Mouse (Mus musculus) neural tube, embryonic 15.5 days (tissue): Measurements from ENCODE around the gene Ankfn1. TPM values are rescaled to one million over a fixed set of nuclear protein-coding genes. Genes with fewer than 3 reads are reported as not detected.

ENCODE experiments used
- ATAC-seq: fragments of 200-750 bp; cut with Nextera tagmentation; 2 replicates; pipeline ENCODE4 v1.8.0; 2017; ENCODE audit warnings: mild to moderate bottlenecking, moderate TSS enrichment, moderate library complexity; ENCODE audit not compliant: low FRiP score
- H3K27ac ChIP-seq: fragments of 300-500 bp; sonication (generic); replicated peaks from 2 replicates; pipeline ENCODE4 v1.5.1; 2015; ENCODE audit warnings: mild to moderate bottlenecking, inconsistent platforms
- H3K27me3 ChIP-seq: fragments of 300-500 bp; sonication (generic); replicated peaks from 2 replicates; pipeline ENCODE4 v1.6.1; 2015; ENCODE audit warnings: inconsistent platforms
- H3K36me3 ChIP-seq: fragments of 300-500 bp; sonication (generic); 2 replicates; pipeline ENCODE4 v1.6.1; 2015; ENCODE audit warnings: inconsistent platforms
- H3K4me1 ChIP-seq: fragments of 300-500 bp; sonication (generic); 2 replicates; pipeline ENCODE4 v1.6.1; 2015; ENCODE audit warnings: inconsistent platforms
- H3K4me2 ChIP-seq: fragments of 300-500 bp; sonication (generic); 2 replicates; pipeline ENCODE4 v1.6.1; 2015; ENCODE audit warnings: inconsistent platforms, mild to moderate bottlenecking, moderate library complexity
- H3K4me3 ChIP-seq: fragments of 300-500 bp; sonication (generic); replicated peaks from 2 replicates; pipeline ENCODE4 v1.5.1; 2015; ENCODE audit warnings: mild to moderate bottlenecking, inconsistent platforms
- H3K9ac ChIP-seq: fragments of 300-500 bp; sonication (generic); replicated peaks from 2 replicates; pipeline ENCODE4 v1.6.1; 2015; ENCODE audit warnings: mild to moderate bottlenecking, inconsistent platforms
- H3K9me3 ChIP-seq: fragments of 300-500 bp; sonication (generic); replicated peaks from 2 replicates; pipeline ENCODE4 v1.6.1; 2016; ENCODE audit warnings: inconsistent platforms
- WGBS: fragments of 180-500 bp; shearing (Covaris S2); methylation state at CpG from one replicate; pipeline ENCODE4 v1.1.7; 2015; ENCODE audit warnings: mixed read lengths; 5-methylcytosine and 5-hydroxymethylcytosine counted together
- polyA plus RNA-seq: library from polyadenylated mRNA; unstranded; fragments of >200 nt; fragmentation: Nextera tagmentation; extraction: Ambion mirVana; gene quantifications from 2 replicates; pipeline ENCODE4 v1.2.1, GENCODE M21; 2015

Ankfn1 gene
- polyA plus RNA-seq, 1 experiment from 2014 or later = 4.6 TPM

GRCm38 (mm10) chr11:89505046-89505445 lies 272.4 kb downstream of the Ankfn1 start:
- H3K36me3 ChIP-seq = no peaks in the 10 kb centered on the region
- no peak overlapping the region for H3K4me2 ChIP-seq
- no peaks in the 10 kb centered on the region for H3K9me3 ChIP-seq
- ATAC-seq = no peak
- no peak overlapping the region for H3K27ac ChIP-seq
- 0 out of 2 replicates have a peak, but pooled peaks cover 3% of the 10 kb centered on the region for H3K27me3 ChIP-seq
- H3K4me3 ChIP-seq = no peak overlapping the region
- no peak overlapping the region for H3K9ac ChIP-seq
- peaks cover 25% of the 10 kb centered on the region for H3K4me1 ChIP-seq
- WGBS = 83% methylated on average over 7 of the region's 7 CpGs

GRCm38 (mm10) chr11:89501796-89502195 lies 275.7 kb downstream of the Ankfn1 start:
- Histone ChIP-seq H3K36me3 (no peaks in the 10 kb centered on the region), H3K27ac (no peak overlapping the region), H3K9ac (no peak overlapping the region), H3K4me2 (no peak overlapping the region), H3K4me1 (peaks cover 9% of the 10 kb centered on the region), H3K9me3 (no peaks in the 10 kb centered on the region), H3K27me3 (0 out of 2 replicates have a peak, but pooled peaks cover 3% of the 10 kb centered on the region), H3K4me3 (no peak overlapping the region)
- WGBS = 26% methylated on average over 7 of the region's 7 CpGs
- no peak for ATAC-seq

GRCm38 (mm10) chr11:89500961-89501360 lies 276.5 kb downstream of the Ankfn1 start:
- WGBS = 86% methylated on average over 2 of the region's 2 CpGs
- H3K27me3 ChIP-seq = 0 out of 2 replicates have a peak, but pooled peaks cover 3% of the 10 kb centered on the region
- ATAC-seq = no peak
- H3K9me3 ChIP-seq = no peaks in the 10 kb centered on the region
- peaks cover 4% of the 10 kb centered on the region for H3K4me1 ChIP-seq
- H3K9ac ChIP-seq = no peak overlapping the region
- H3K4me3 ChIP-seq = no peak overlapping the region
- no peak overlapping the region for H3K4me2 ChIP-seq
- H3K36me3 ChIP-seq = no peaks in the 10 kb centered on the region
- H3K27ac ChIP-seq = no peak overlapping the region

GRCm38 (mm10) chr11:89481084-89481483 lies 296.4 kb downstream of the Ankfn1 start:
- no peaks in the 10 kb centered on the region for H3K27me3 ChIP-seq
- no peak overlapping the region for H3K27ac ChIP-seq
- WGBS = 60% methylated on average over 6 of the region's 6 CpGs
- ATAC-seq = no peak
- H3K4me1 ChIP-seq = no peaks in the 10 kb centered on the region
- H3K4me2 ChIP-seq = no peak overlapping the region
- no peak overlapping the region for H3K9ac ChIP-seq
- no peak overlapping the region for H3K4me3 ChIP-seq
- no peaks in the 10 kb centered on the region for H3K36me3 ChIP-seq
- no peaks in the 10 kb centered on the region for H3K9me3 ChIP-seq

- no peak for ATAC-seq
- H3K9ac ChIP-seq = no peak overlapping the region
- H3K27me3 ChIP-seq = no peaks in the 10 kb centered on the region
- no peaks in the 10 kb centered on the region for H3K9me3 ChIP-seq
- H3K4me2 ChIP-seq = no peak overlapping the region
- no peak overlapping the region for H3K4me3 ChIP-seq
- WGBS = 77% methylated on average over 5 of the region's 5 CpGs
- H3K27ac ChIP-seq = no peak overlapping the region
- H3K36me3 ChIP-seq = no peaks in the 10 kb centered on the region
- H3K4me1 ChIP-seq = no peaks in the 10 kb centered on the region
Measured at GRCm38 (mm10) chr11:89476927-89477326, 300.5 kb downstream of the Ankfn1 start.

GRCm38 (mm10) chr11:89476047-89476446 lies 301.4 kb downstream of the Ankfn1 start:
- no peaks in the 10 kb centered on the region for H3K27me3 ChIP-seq
- no peak overlapping the region for H3K27ac ChIP-seq
- no peak overlapping the region for H3K4me3 ChIP-seq
- H3K9ac ChIP-seq = no peak overlapping the region
- no peak for ATAC-seq
- H3K4me1 ChIP-seq = no peaks in the 10 kb centered on the region
- no peak overlapping the region for H3K4me2 ChIP-seq
- WGBS = 88% methylated on average over 4 of the region's 4 CpGs
- no peaks in the 10 kb centered on the region for H3K36me3 ChIP-seq
- H3K9me3 ChIP-seq = no peaks in the 10 kb centered on the region

- Histone ChIP-seq H3K4me1 (no peaks in the 10 kb centered on the region), H3K4me2 (no peak overlapping the region), H3K9ac (no peak overlapping the region), H3K9me3 (no peaks in the 10 kb centered on the region), H3K36me3 (no peaks in the 10 kb centered on the region), H3K27me3 (no peaks in the 10 kb centered on the region), H3K4me3 (no peak overlapping the region), H3K27ac (no peak overlapping the region)
- no peak for ATAC-seq
- WGBS = 79% methylated on average over 4 of the region's 4 CpGs
Measured at GRCm38 (mm10) chr11:89472871-89473270, 304.6 kb downstream of the Ankfn1 start.

GRCm38 (mm10) chr11:89465381-89465780 lies 312.1 kb downstream of the Ankfn1 start:
- WGBS = 89% methylated on average over 4 of the region's 4 CpGs

GRCm38 (mm10) chr11:89462216-89462615 lies 315.2 kb downstream of the Ankfn1 start:
- no peak for ATAC-seq
- H3K4me1 ChIP-seq = no peaks in the 10 kb centered on the region
- no peak overlapping the region for H3K9ac ChIP-seq
- H3K4me3 ChIP-seq = no peak overlapping the region
- no peak overlapping the region for H3K27ac ChIP-seq
- H3K36me3 ChIP-seq = no peaks in the 10 kb centered on the region
- WGBS = 91% methylated on average over 10 of the region's 10 CpGs
- no peaks in the 10 kb centered on the region for H3K27me3 ChIP-seq
- no peak overlapping the region for H3K4me2 ChIP-seq
- no peaks in the 10 kb centered on the region for H3K9me3 ChIP-seq

More at GRCm38 (mm10) chr11:89465381-89465780, 312.1 kb downstream of the Ankfn1 start:
- Histone ChIP-seq H3K27me3 (no peaks in the 10 kb centered on the region), H3K27ac (no peak overlapping the region), H3K4me2 (no peak overlapping the region), H3K9me3 (no peaks in the 10 kb centered on the region), H3K9ac (no peak overlapping the region), H3K4me3 (no peak overlapping the region), H3K4me1 (no peaks in the 10 kb centered on the region), H3K36me3 (no peaks in the 10 kb centered on the region)
- no peak for ATAC-seq

- no peaks in the 10 kb centered on the region for H3K9me3 ChIP-seq
- H3K27ac ChIP-seq = no peak overlapping the region
- 92% methylated on average over 6 of the region's 6 CpGs for WGBS
- no peaks in the 10 kb centered on the region for H3K27me3 ChIP-seq
- no peaks in the 10 kb centered on the region for H3K36me3 ChIP-seq
- ATAC-seq = no peak
- H3K4me1 ChIP-seq = no peaks in the 10 kb centered on the region
- no peak overlapping the region for H3K9ac ChIP-seq
- H3K4me2 ChIP-seq = no peak overlapping the region
- no peak overlapping the region for H3K4me3 ChIP-seq
Measured at GRCm38 (mm10) chr11:89459437-89459836, 318.0 kb downstream of the Ankfn1 start.

GRCm38 (mm10) chr11:89455647-89456231 lies 321.7 kb downstream of the Ankfn1 start:
- no peaks in the 10 kb centered on the region for H3K36me3 ChIP-seq
- H3K4me2 ChIP-seq = no peak overlapping the region
- no peak overlapping the region for H3K27ac ChIP-seq
- H3K4me1 ChIP-seq = no peaks in the 10 kb centered on the region
- 55% methylated on average over 5 of the region's 5 CpGs for WGBS
- no peak overlapping the region for H3K4me3 ChIP-seq
- ATAC-seq = no peak
- no peaks in the 10 kb centered on the region for H3K9me3 ChIP-seq
- no peak overlapping the region for H3K9ac ChIP-seq
- H3K27me3 ChIP-seq = no peaks in the 10 kb centered on the region

- H3K9me3 ChIP-seq = no peaks in the 10 kb centered on the region
- no peak overlapping the region for H3K4me3 ChIP-seq
- no peaks in the 10 kb centered on the region for H3K36me3 ChIP-seq
- no peak overlapping the region for H3K4me2 ChIP-seq
- ATAC-seq = no peak
- H3K9ac ChIP-seq = no peak overlapping the region
- H3K27me3 ChIP-seq = no peaks in the 10 kb centered on the region
- H3K27ac ChIP-seq = no peak overlapping the region
- H3K4me1 ChIP-seq = no peaks in the 10 kb centered on the region
- 78% methylated on average over 4 of the region's 4 CpGs for WGBS
Measured at GRCm38 (mm10) chr11:89454702-89455101, 322.8 kb downstream of the Ankfn1 start.
